Mouse (Mus musculus) forebrain, embryonic 16.5 days (tissue): ENCODE data around the gene Tprgl. TPM values are rescaled to one million over a fixed set of nuclear protein-coding genes. Genes with fewer than 3 reads are reported as not detected.

ENCODE experiments used
- ATAC-seq: fragments of 200-750 bp; cut with Nextera tagmentation; 2 replicates; pipeline ENCODE4 v1.8.0; 2017; ENCODE audit warnings: mild to moderate bottlenecking, moderate library complexity
- H3K27ac ChIP-seq: fragments of 300-500 bp; sonication (generic); 2 replicates; pipeline ENCODE4 v1.5.1; 2014; ENCODE audit warnings: low read length, control low read depth
- H3K27me3 ChIP-seq: fragments of 300-500 bp; sonication (generic); replicated peaks from 2 replicates; pipeline ENCODE4 v1.6.1; 2014; ENCODE audit warnings: low read length; ENCODE audit not compliant: control insufficient read depth, insufficient read depth
- H3K36me3 ChIP-seq: fragments of 300-500 bp; sonication (generic); 2 replicates; pipeline ENCODE4 v1.6.1; 2014; ENCODE audit not compliant: control insufficient read depth, insufficient read depth
- H3K4me1 ChIP-seq: fragments of 300-500 bp; sonication (generic); replicated peaks from 2 replicates; pipeline ENCODE4 v1.6.1; 2014; ENCODE audit warnings: low read length; ENCODE audit not compliant: control insufficient read depth, insufficient read depth
- H3K4me2 ChIP-seq: fragments of 300-500 bp; sonication (generic); 2 replicates; pipeline ENCODE4 v1.6.1; 2014; ENCODE audit warnings: mild to moderate bottlenecking, low read length, control low read depth
- H3K4me3 ChIP-seq: fragments of 300-500 bp; sonication (generic); replicated peaks from 2 replicates; pipeline ENCODE4 v1.5.1; 2014; ENCODE audit warnings: mild to moderate bottlenecking, low read length, control low read depth
- H3K9ac ChIP-seq: fragments of 300-500 bp; sonication (generic); replicated peaks from 2 replicates; pipeline ENCODE4 v1.6.1; 2014; ENCODE audit warnings: low read depth, low read length, control low read depth
- H3K9me3 ChIP-seq: fragments of 300-500 bp; sonication (generic); 2 replicates; pipeline ENCODE4 v1.6.1; 2016; ENCODE audit warnings: low read length; ENCODE audit not compliant: control insufficient read depth
- WGBS: fragments of 180-500 bp; shearing (Covaris S2); extraction: QIAGEN DNeasy Blood & Tissue Kit; methylation state at CpG from one replicate; pipeline ENCODE4 v1.1.7; 2014; 5-methylcytosine and 5-hydroxymethylcytosine counted together
- polyA plus RNA-seq: library from polyadenylated mRNA; unstranded; fragments of >200 nt; fragmentation: Nextera tagmentation; extraction: Ambion mirVana; gene quantifications from 2 replicates; pipeline ENCODE4 v1.2.1, GENCODE M21; 2015

Tprgl gene
- polyA plus RNA-seq, 1 experiment from 2014 or later: 174 TPM

- Histone ChIP-seq H3K9ac (no peak overlapping the region), H3K9me3 (no peaks in the 10 kb centered on the region), H3K27ac (no peak overlapping the region), H3K4me1 (peaks cover 30% of the 10 kb centered on the region), H3K36me3 (no peaks in the 10 kb centered on the region), H3K4me2 (no peak overlapping the region), H3K27me3 (peaks cover 14% of the 10 kb centered on the region), H3K4me3 (no peak overlapping the region)
- 84% methylated on average over 3 of the region's 3 CpGs for WGBS
- ATAC-seq: no peak
Observed at GRCm38 (mm10) chr4:154144712-154145111, 15.8 kb downstream of the Tprgl start.

GRCm38 (mm10) chr4:154142211-154143040, 18.0 kb downstream of the Tprgl start, which contains the start of gene Wrap73:
Wrap73 (plus strand) TSS chr4:154142372.
- Histone ChIP-seq H3K4me1 (peaks cover 34% of the 10 kb centered on the region), H3K27ac (peak within 1 kb of the TSS; percentile 81), H3K9me3 (no peaks in the 10 kb centered on the region), H3K9ac (peak within 1 kb of the TSS; percentile 81), H3K27me3 (peaks cover 33% of the 10 kb centered on the region), H3K4me3 (peak within 1 kb of the TSS; percentile 83), H3K36me3 (no peaks in the 10 kb centered on the region), H3K4me2 (peak within 1 kb of the TSS; percentile 90)
- ATAC-seq: peak; percentile 97
- under 1% methylated on average over 49 of the region's 49 CpGs for WGBS

GRCm38 (mm10) chr4:154141009-154141867, 19.2 kb downstream of the Tprgl start:
- WGBS: 2% methylated on average over 42 of the region's 42 CpGs
- peaks cover 43% of the 10 kb centered on the region for H3K27me3 ChIP-seq
- H3K9ac ChIP-seq: no peak overlapping the region
- H3K4me3 ChIP-seq: no peak overlapping the region; the same call in 1 of the 2 replicates
- peak overlapping the region; percentile 23; the same call in 1 of the 2 replicates for H3K4me2 ChIP-seq
- no peaks in the 10 kb centered on the region for H3K9me3 ChIP-seq
- H3K4me1 ChIP-seq: peaks cover 34% of the 10 kb centered on the region
- H3K36me3 ChIP-seq: no peaks in the 10 kb centered on the region
- no peak overlapping the region for H3K27ac ChIP-seq
- no peak for ATAC-seq

GRCm38 (mm10) chr4:154140213-154141008, 20.1 kb downstream of the Tprgl start:
- H3K4me2 ChIP-seq: peak overlapping the region; percentile 77
- no peak for ATAC-seq
- peak overlapping the region; percentile 44 for H3K4me3 ChIP-seq
- H3K4me1 ChIP-seq: peaks cover 34% of the 10 kb centered on the region
- H3K27me3 ChIP-seq: peaks cover 47% of the 10 kb centered on the region
- no peaks in the 10 kb centered on the region for H3K36me3 ChIP-seq
- no peak overlapping the region for H3K27ac ChIP-seq
- 2% methylated on average over 42 of the region's 46 CpGs for WGBS
- H3K9ac ChIP-seq: peak overlapping the region; percentile 50
- H3K9me3 ChIP-seq: no peaks in the 10 kb centered on the region

GRCm38 (mm10) chr4:154140182-154140212, 20.5 kb downstream of the Tprgl start, which contains the start of gene Trp73:
Trp73 (minus strand) TSS chr4:154140208.
- WGBS: 0% methylated on average over 1 of the region's 4 CpGs
- peaks cover 47% of the 10 kb centered on the region for H3K27me3 ChIP-seq
- peaks cover 34% of the 10 kb centered on the region for H3K4me1 ChIP-seq
- H3K9me3 ChIP-seq: no peaks in the 10 kb centered on the region
- H3K4me2 ChIP-seq: peak within 1 kb of the TSS; percentile 77
- H3K4me3 ChIP-seq: peak within 1 kb of the TSS; percentile 44
- H3K9ac ChIP-seq: peak within 1 kb of the TSS; percentile 50
- H3K36me3 ChIP-seq: no peaks in the 10 kb centered on the region
- no peak within 1 kb of the TSS for H3K27ac ChIP-seq
- no peak for ATAC-seq

GRCm38 (mm10) chr4:154139671-154140181, 20.7 kb downstream of the Tprgl start:
- ATAC-seq: no peak
- under 1% methylated on average over 55 of the region's 59 CpGs for WGBS

GRCm38 (mm10) chr4:154137139-154137538, 23.3 kb downstream of the Tprgl start:
- Histone ChIP-seq H3K4me3 (no peak overlapping the region), H3K9me3 (no peaks in the 10 kb centered on the region), H3K27ac (no peak overlapping the region), H3K4me2 (no peak overlapping the region), H3K9ac (no peak overlapping the region), H3K27me3 (peaks cover 47% of the 10 kb centered on the region), H3K36me3 (no peaks in the 10 kb centered on the region), H3K4me1 (peaks cover 24% of the 10 kb centered on the region)
- WGBS: 59% methylated on average over 5 of the region's 5 CpGs
- ATAC-seq: no peak

More at GRCm38 (mm10) chr4:154139671-154140181, 20.7 kb downstream of the Tprgl start:
- H3K27ac ChIP-seq: no peak overlapping the region
- peak overlapping the region; percentile 50 for H3K9ac ChIP-seq
- peak overlapping the region; percentile 77 for H3K4me2 ChIP-seq
- H3K9me3 ChIP-seq: no peaks in the 10 kb centered on the region
- no peaks in the 10 kb centered on the region for H3K36me3 ChIP-seq
- peaks cover 34% of the 10 kb centered on the region for H3K4me1 ChIP-seq
- peak overlapping the region; percentile 44 for H3K4me3 ChIP-seq
- peaks cover 47% of the 10 kb centered on the region for H3K27me3 ChIP-seq

GRCm38 (mm10) chr4:154134803-154135202, 25.7 kb downstream of the Tprgl start:
- no peak overlapping the region for H3K27ac ChIP-seq
- no peak overlapping the region for H3K4me3 ChIP-seq
- ATAC-seq: no peak
- peaks cover 33% of the 10 kb centered on the region for H3K27me3 ChIP-seq
- H3K9ac ChIP-seq: no peak overlapping the region
- H3K9me3 ChIP-seq: no peaks in the 10 kb centered on the region
- no peaks in the 10 kb centered on the region for H3K36me3 ChIP-seq
- WGBS: 80% methylated on average over 4 of the region's 4 CpGs
- H3K4me1 ChIP-seq: peaks cover 4% of the 10 kb centered on the region
- H3K4me2 ChIP-seq: no peak overlapping the region

- H3K27me3 ChIP-seq: peaks cover 12% of the 10 kb centered on the region; the same call in 1 of the 2 replicates
- no peak for ATAC-seq
- H3K27ac ChIP-seq: no peak overlapping the region
- H3K4me1 ChIP-seq: no peaks in the 10 kb centered on the region
- H3K4me3 ChIP-seq: no peak overlapping the region
- H3K4me2 ChIP-seq: no peak overlapping the region
- no peaks in the 10 kb centered on the region for H3K36me3 ChIP-seq
- H3K9ac ChIP-seq: no peak overlapping the region
- 77% methylated on average over 4 of the region's 4 CpGs for WGBS
- no peaks in the 10 kb centered on the region for H3K9me3 ChIP-seq
Observed at GRCm38 (mm10) chr4:154131894-154132293, 28.6 kb downstream of the Tprgl start.
